Mouse (Mus musculus) megakaryocyte, embryonic 14.5 days (primary cell): ENCODE data around the gene Phkb. TPM values are rescaled to one million over a fixed set of nuclear protein-coding genes. Genes with fewer than 3 reads are reported as not detected.

Source experiments
- H3K27me3 ChIP-seq: replicated peaks from 2 replicates; pipeline ENCODE3; 2012; ENCODE audit warnings: inconsistent platforms
- H3K36me3 ChIP-seq: replicated peaks from 2 replicates; pipeline ENCODE3; 2012; ENCODE audit warnings: low read length, inconsistent platforms, mixed read lengths
- H3K4me1 ChIP-seq: 2 replicates; pipeline ENCODE4 v1.6.1; 2012; ENCODE audit warnings: inconsistent platforms
- H3K4me3 ChIP-seq: replicated peaks from 2 replicates; pipeline ENCODE3; 2012; ENCODE audit warnings: moderate library complexity, mild to moderate bottlenecking, inconsistent platforms
- H3K9me3 ChIP-seq: 2 replicates; pipeline ENCODE4 v1.6.1; 2012; ENCODE audit warnings: inconsistent platforms
- FLI1 ChIP-seq: IDR thresholded peaks from 2 replicates; pipeline ENCODE4 v1.6.1; 2012; ENCODE audit warnings: low read length, inconsistent platforms, mixed read lengths
- GATA1 ChIP-seq: IDR thresholded peaks from 3 replicates; pipeline ENCODE4 v1.6.1; 2012; ENCODE audit warnings: mixed read lengths, low read length, inconsistent platforms, borderline replicate concordance
- polyA plus RNA-seq: library from polyadenylated mRNA; stranded (reverse); fragments of >175 nt; gene quantifications from 2 replicates; pipeline ENCODE4 v1.2.3, GENCODE M21; 2012; ENCODE audit warnings: low replicate concordance; ENCODE audit not compliant: insufficient read depth

The Phkb gene
- polyA plus RNA-seq, 1 experiment, result 1.7 TPM

- Histone ChIP-seq H3K4me1 (no peaks in the 10 kb centered on the region), H3K9me3 (no peaks in the 10 kb centered on the region), H3K27me3 (peaks cover 2% of the 10 kb centered on the region), H3K4me3 (no peak overlapping the region), H3K36me3 (no peaks in the 10 kb centered on the region)
- no peak for TF ChIP-seq GATA1
- no peak for TF ChIP-seq FLI1
These were observed 238.7 kb downstream of the Phkb start for GRCm38 (mm10) chr8:86079433-86079832.

DNA sequence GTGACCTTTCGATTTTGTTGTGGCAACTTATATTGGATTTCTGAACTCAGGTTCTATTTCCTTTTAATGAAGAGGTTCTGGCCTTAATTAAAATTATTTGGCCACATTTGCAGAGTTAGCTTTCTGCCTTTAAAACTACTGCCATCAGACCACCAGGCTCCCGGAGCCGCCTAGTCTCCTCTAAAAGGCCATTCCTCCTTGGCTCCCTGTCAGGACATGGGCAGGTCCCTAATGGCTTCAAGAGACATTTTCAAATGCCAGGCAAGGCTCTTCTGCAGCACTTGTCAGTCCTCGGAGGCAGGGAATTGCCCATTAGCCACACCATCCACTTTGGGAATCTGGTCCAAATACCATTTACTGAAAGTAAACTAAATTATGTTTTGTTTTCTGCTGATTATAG lies 242.6 kb downstream of the Phkb start:
- Histone ChIP-seq H3K36me3 (no peaks in the 10 kb centered on the region), H3K27me3 (peaks cover 2% of the 10 kb centered on the region), H3K4me1 (no peaks in the 10 kb centered on the region), H3K9me3 (no peaks in the 10 kb centered on the region; the same call in 1 of the 2 replicates), H3K4me3 (no peak overlapping the region)
- TF ChIP-seq FLI1, result no peak

DNA sequence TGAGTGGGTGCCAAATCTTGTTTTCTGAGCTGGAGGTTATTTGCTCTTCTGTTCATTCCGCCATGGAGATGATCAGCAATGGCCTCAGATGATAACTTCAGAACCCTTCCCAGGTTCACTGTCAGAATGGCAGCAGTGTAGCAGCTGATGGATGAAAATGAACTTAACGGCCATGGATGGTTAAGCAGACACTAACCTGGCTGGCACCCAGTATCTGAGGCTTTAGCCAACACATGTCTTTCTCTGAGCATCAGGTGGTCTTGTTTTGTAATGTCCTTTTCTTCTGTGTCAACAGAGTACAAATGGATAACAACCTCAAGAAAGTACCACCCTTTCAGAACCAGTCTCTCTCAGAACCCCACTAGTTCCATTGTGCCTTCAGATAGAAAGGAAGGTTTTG lies 246.0 kb downstream of the Phkb start:
- TF ChIP-seq FLI1, result no peak
- no peak for TF ChIP-seq GATA1

GRCm38 (mm10) chr8:86087468-86087867 lies 246.7 kb downstream of the Phkb start:
- Histone ChIP-seq H3K36me3 (no peaks in the 10 kb centered on the region), H3K27me3 (no peaks in the 10 kb centered on the region), H3K9me3 (no peaks in the 10 kb centered on the region; the same call in 1 of the 2 replicates), H3K4me3 (no peak overlapping the region), H3K4me1 (no peaks in the 10 kb centered on the region)
- TF ChIP-seq FLI1 (no peak), GATA1 (no peak)

More for the DNA sequence above, 246.0 kb downstream of the Phkb start:
- Histone ChIP-seq H3K9me3 (no peaks in the 10 kb centered on the region; the same call in 1 of the 2 replicates), H3K4me1 (no peaks in the 10 kb centered on the region), H3K27me3 (no peaks in the 10 kb centered on the region), H3K36me3 (no peaks in the 10 kb centered on the region), H3K4me3 (no peak overlapping the region)

- no peak for TF ChIP-seq GATA1
- no peak for TF ChIP-seq FLI1
- Histone ChIP-seq H3K9me3 (peaks cover 2% of the 10 kb centered on the region), H3K27me3 (no peaks in the 10 kb centered on the region), H3K4me1 (no peaks in the 10 kb centered on the region), H3K4me3 (no peak overlapping the region), H3K36me3 (no peaks in the 10 kb centered on the region)
These were observed 249.9 kb downstream of the Phkb start for GRCm38 (mm10) chr8:86090666-86091065.

Other genes starting within 250 kb of the Phkb start
- gene Neto2, start 140.0 kb upstream of the Phkb start, polyA plus RNA-seq, result 0.09 TPM in 1 of 2 replicates, not detected in the other
- gene Itfg1, start within 50 bp of the Phkb start, polyA plus RNA-seq, result 6.8 and 7.5 TPM in 2 replicates